Mouse (Mus musculus) hematopoietic stem cell, adult 5-6 weeks (primary cell): ENCODE data around the gene Asap2. TPM values are rescaled to one million over a fixed set of nuclear protein-coding genes. Genes with fewer than 3 reads are reported as not detected.
A peak's percentile ranks its signal among the peaks of the same experiment; 100 is the strongest.

Source experiments
- ATAC-seq, 2 experiments: fragments of 125-278 bp in 1 of 2; replicated peaks in 1 of 2; 2 replicates each; pipeline ENCODE4 v1.8.0; 2016 to 2017; ENCODE audit warnings: inconsistent platforms in 2 of 2, mild to moderate bottlenecking in 2 of 2, moderate number of reproducible peaks in 2 of 2, low read depth in 1 of 2, moderate TSS enrichment in 1 of 2; ENCODE audit not compliant: low FRiP score in 2 of 2, poor library complexity in 2 of 2, severe bottlenecking in 2 of 2, insufficient read depth in 1 of 2, low TSS enrichment in 1 of 2
- total RNA-seq: library from RNA; stranded (forward); fragments of 172-1452, 232-1000 nt; gene quantifications from 2 replicates; pipeline ENCODE4 v1.2.3, GENCODE M21; 2017

Asap2 gene
- total RNA-seq, 1 experiment from 2014 or later = 4.0 TPM

GRCm38 (mm10) chr12:21266784-21267098 is 276.5 kb downstream of the Asap2 start:
- ATAC-seq = no peak

GRCm38 (mm10) chr12:21268083-21268616 is 277.9 kb downstream of the Asap2 start:
- ATAC-seq = no peak

- no peak for ATAC-seq
These were observed 284.2 kb downstream of the Asap2 start for GRCm38 (mm10) chr12:21274446-21274845.

GRCm38 (mm10) chr12:21277352-21277864 is 287.1 kb downstream of the Asap2 start:
- no peak for ATAC-seq

GRCm38 (mm10) chr12:21284761-21285441 is 294.6 kb downstream of the Asap2 start, which contains the start of gene Cpsf3:
TSS of gene Cpsf3 (plus strand) at chr12:21285391.
- ATAC-seq = no peak

GRCm38 (mm10) chr12:21285508-21286242 is 295.4 kb downstream of the Asap2 start:
- peak; percentile 43 to 68 for ATAC-seq

- ATAC-seq = peak; percentile 82 to 89
These were observed 296.0 kb downstream of the Asap2 start, which contains the start of gene Itgb1bp1 for GRCm38 (mm10) chr12:21286243-21286622. TSS of gene Itgb1bp1 (minus strand) at chr12:21286284.

- peak; percentile 67 to 73 for ATAC-seq
These were observed 296.7 kb downstream of the Asap2 start for GRCm38 (mm10) chr12:21286712-21287650.

- no peak for ATAC-seq
These were observed 298.6 kb downstream of the Asap2 start for GRCm38 (mm10) chr12:21288716-21289395.

GRCm38 (mm10) chr12:21289651-21290050 is 299.4 kb downstream of the Asap2 start:
- no peak for ATAC-seq

GRCm38 (mm10) chr12:21298856-21299255 is 308.6 kb downstream of the Asap2 start:
- ATAC-seq = no peak

- ATAC-seq = no peak
These were observed 311.1 kb downstream of the Asap2 start for GRCm38 (mm10) chr12:21301324-21301723.

- ATAC-seq = no peak
These were observed 311.7 kb downstream of the Asap2 start for GRCm38 (mm10) chr12:21301932-21302331.

GRCm38 (mm10) chr12:21302361-21302783 is 312.1 kb downstream of the Asap2 start:
- no peak for ATAC-seq

GRCm38 (mm10) chr12:21305741-21306140 is 315.5 kb downstream of the Asap2 start:
- no peak for ATAC-seq

GRCm38 (mm10) chr12:21306721-21307120 is 316.5 kb downstream of the Asap2 start:
- ATAC-seq = no peak

- no peak for ATAC-seq
These were observed 321.9 kb downstream of the Asap2 start for GRCm38 (mm10) chr12:21312201-21312600.
